Mouse (Mus musculus) mesoderm, embryonic 11.5 days (tissue): ENCODE data around the gene Fopnl.

Experiments used
- DNase-seq: peaks from one replicate; pipeline ENCODE4 v3.0.0-alpha.2; 2012; ENCODE audit warnings: low read depth, low spot score

Gene Fopnl

GRCm38 (mm10) chr16:14307373-14307772 is 9.8 kb downstream of the Fopnl start:
- DNase-seq = no peak

- DNase-seq = no peak
Measured at GRCm38 (mm10) chr16:14306451-14306850, 10.8 kb downstream of the Fopnl start.

GRCm38 (mm10) chr16:14304791-14305190 is 12.4 kb downstream of the Fopnl start:
- no peak for DNase-seq

GRCm38 (mm10) chr16:14303676-14304075 is 13.5 kb downstream of the Fopnl start:
- no peak for DNase-seq

- DNase-seq = no peak
Measured at GRCm38 (mm10) chr16:14303148-14303547, 14.1 kb downstream of the Fopnl start.

- no peak for DNase-seq
Measured at GRCm38 (mm10) chr16:14298461-14298860, 18.7 kb downstream of the Fopnl start.

- DNase-seq = no peak
Measured at GRCm38 (mm10) chr16:14297746-14298145, 19.5 kb downstream of the Fopnl start.

- no peak for DNase-seq
Measured at GRCm38 (mm10) chr16:14297137-14297536, 20.1 kb downstream of the Fopnl start.

- DNase-seq = no peak
Measured at GRCm38 (mm10) chr16:14296544-14297124, 20.6 kb downstream of the Fopnl start.

- DNase-seq = no peak
Measured at GRCm38 (mm10) chr16:14295291-14295690, 21.9 kb downstream of the Fopnl start.

- peak; percentile 21 for DNase-seq
Measured at GRCm38 (mm10) chr16:14292205-14293199, 24.7 kb downstream of the Fopnl start.

- peak; percentile 70 for DNase-seq
Measured at GRCm38 (mm10) chr16:14291223-14291622, 26.0 kb downstream of the Fopnl start, which contains the start of gene Myh11. Gene Myh11 (minus strand): TSS chr16:14291372.

- no peak for DNase-seq
Measured at GRCm38 (mm10) chr16:14272374-14272965, 44.7 kb downstream of the Fopnl start.

- no peak for DNase-seq
Measured at GRCm38 (mm10) chr16:14265203-14265920, 51.8 kb downstream of the Fopnl start.

GRCm38 (mm10) chr16:14264504-14264903 is 52.7 kb downstream of the Fopnl start:
- DNase-seq = no peak

GRCm38 (mm10) chr16:14263241-14263640 is 54.0 kb downstream of the Fopnl start:
- no peak for DNase-seq

- no peak for DNase-seq
Measured at GRCm38 (mm10) chr16:14262410-14262809, 54.8 kb downstream of the Fopnl start.

GRCm38 (mm10) chr16:14258856-14259255 is 58.3 kb downstream of the Fopnl start:
- DNase-seq = no peak

GRCm38 (mm10) chr16:14253586-14253985 is 63.6 kb downstream of the Fopnl start:
- DNase-seq = no peak

- DNase-seq = no peak
Measured at GRCm38 (mm10) chr16:14252877-14253276, 64.3 kb downstream of the Fopnl start.

GRCm38 (mm10) chr16:14249913-14250312 is 67.3 kb downstream of the Fopnl start:
- DNase-seq = no peak
